Mouse (Mus musculus) small intestine, adult 2 months (tissue): ENCODE results near the gene Stk26.

Source experiments
- CTCF ChIP-seq: fragments of 200-500 bp; IDR thresholded peaks from 2 replicates; pipeline ENCODE4 v1.5.1; 2012; ENCODE audit warnings: low read depth, mild to moderate bottlenecking, control low read depth, inconsistent platforms, low read length, moderate library complexity, mixed read lengths; ENCODE audit not compliant: insufficient replicate concordance, insufficient read length; ENCODE audit errors: extremely low read depth
- POLR2A ChIP-seq: fragments of 200-500 bp; IDR thresholded peaks from 2 replicates; pipeline ENCODE4 v1.6.1; 2012; ENCODE audit warnings: low read depth, mild to moderate bottlenecking, control low read depth, inconsistent platforms, low read length, moderate library complexity

GRCm38 (mm10) chrX:50887999-50888398 lies 47.2 kb downstream of the Stk26 start:
- TF ChIP-seq CTCF = no peak
- TF ChIP-seq POLR2A = no peak
